Mouse (Mus musculus) neural tube, embryonic 11.5 days (tissue): ENCODE data around the gene Vasn. TPM values are rescaled to one million over a fixed set of nuclear protein-coding genes. Genes with fewer than 3 reads are reported as not detected.

ENCODE experiments used
- ATAC-seq: fragments of 200-750 bp; cut with Nextera tagmentation; 2 replicates; pipeline ENCODE4 v1.8.0; 2017; ENCODE audit warnings: moderate number of reproducible peaks, mild to moderate bottlenecking, moderate TSS enrichment, moderate library complexity; ENCODE audit not compliant: insufficient read depth, low FRiP score, low TSS enrichment
- DNase-seq: peaks from one replicate; pipeline ENCODE4 v3.0.0-alpha.2; 2015; ENCODE audit warnings: low spot score
- H3K27ac ChIP-seq: fragments of 300-500 bp; sonication (generic); 2 replicates; pipeline ENCODE4 v1.5.1; 2014; ENCODE audit warnings: low read depth, mild to moderate bottlenecking, low read length
- H3K27me3 ChIP-seq: fragments of 300-500 bp; sonication (generic); 2 replicates; pipeline ENCODE4 v1.6.1; 2014; ENCODE audit warnings: mild to moderate bottlenecking, low read length, mixed read lengths; ENCODE audit not compliant: control insufficient read depth, insufficient read depth
- H3K36me3 ChIP-seq: fragments of 300-500 bp; sonication (generic); 2 replicates; pipeline ENCODE4 v1.6.1; 2014; ENCODE audit warnings: mild to moderate bottlenecking, low read length, moderate library complexity, mixed read lengths; ENCODE audit not compliant: control insufficient read depth, insufficient read depth
- H3K4me1 ChIP-seq: fragments of 300-500 bp; sonication (generic); 2 replicates; pipeline ENCODE4 v1.6.1; 2014; ENCODE audit warnings: low read length, mixed read lengths; ENCODE audit not compliant: control insufficient read depth, insufficient read depth
- H3K4me2 ChIP-seq: fragments of 300-500 bp; sonication (generic); 2 replicates; pipeline ENCODE4 v1.6.1; 2014; ENCODE audit warnings: low read depth, mild to moderate bottlenecking, moderate library complexity
- H3K4me3 ChIP-seq: fragments of 300-500 bp; sonication (generic); 2 replicates; pipeline ENCODE4 v1.5.1; 2014; ENCODE audit warnings: low read depth, low read length
- H3K9ac ChIP-seq: fragments of 300-500 bp; sonication (generic); 2 replicates; pipeline ENCODE4 v1.6.1; 2014; ENCODE audit warnings: mild to moderate bottlenecking, low read length
- H3K9me3 ChIP-seq: fragments of 300-500 bp; sonication (generic); 2 replicates; pipeline ENCODE4 v1.6.1; 2016; ENCODE audit warnings: low read length; ENCODE audit not compliant: control insufficient read depth
- WGBS: fragments of 180-500 bp; shearing (Covaris S2); extraction: QIAGEN DNeasy Blood & Tissue Kit; methylation state at CpG from one replicate; pipeline ENCODE4 v1.1.7; 2014; 5-methylcytosine and 5-hydroxymethylcytosine counted together
- polyA plus RNA-seq: library from polyadenylated mRNA; unstranded; fragments of >200 nt; fragmentation: Nextera tagmentation; extraction: Ambion mirVana; gene quantifications from 2 replicates; pipeline ENCODE4 v1.2.1, GENCODE M21; 2014

Gene Vasn
- polyA plus RNA-seq, 1 experiment from 2014 or later: 11.1 TPM

DNA sequence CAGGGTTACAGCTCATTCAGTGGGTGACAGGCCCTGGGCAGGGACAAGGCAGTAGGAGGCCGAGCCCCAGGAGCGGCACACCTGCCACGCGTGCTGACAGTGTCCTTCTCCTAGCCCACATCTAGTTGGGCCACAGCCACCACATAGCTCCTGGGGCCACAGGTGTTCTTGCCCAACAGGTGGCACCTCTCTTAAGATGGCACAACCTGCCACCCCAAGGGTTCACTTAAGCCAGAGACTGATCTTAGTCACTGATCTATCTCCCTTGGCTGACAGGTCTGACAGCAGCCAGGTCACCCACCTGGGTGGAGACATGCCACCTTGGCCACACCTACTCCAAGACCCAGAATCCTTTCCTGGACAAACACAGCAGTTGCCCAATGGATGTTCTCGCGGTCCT lies 3.2 kb downstream of the Vasn start:
- Histone ChIP-seq H3K4me1 (peaks cover 27% of the 10 kb centered on the region), H3K9me3 (no peaks in the 10 kb centered on the region), H3K4me3 (no peak overlapping the region), H3K9ac (no peak overlapping the region), H3K4me2 (no peak overlapping the region), H3K27me3 (no peaks in the 10 kb centered on the region), H3K27ac (no peak overlapping the region), H3K36me3 (0 out of 2 replicates have a peak, but pooled peaks cover 4% of the 10 kb centered on the region)
- WGBS: 81% methylated on average over 6 of the region's 6 CpGs
- DNase-seq: no peak
- no peak for ATAC-seq

DNA sequence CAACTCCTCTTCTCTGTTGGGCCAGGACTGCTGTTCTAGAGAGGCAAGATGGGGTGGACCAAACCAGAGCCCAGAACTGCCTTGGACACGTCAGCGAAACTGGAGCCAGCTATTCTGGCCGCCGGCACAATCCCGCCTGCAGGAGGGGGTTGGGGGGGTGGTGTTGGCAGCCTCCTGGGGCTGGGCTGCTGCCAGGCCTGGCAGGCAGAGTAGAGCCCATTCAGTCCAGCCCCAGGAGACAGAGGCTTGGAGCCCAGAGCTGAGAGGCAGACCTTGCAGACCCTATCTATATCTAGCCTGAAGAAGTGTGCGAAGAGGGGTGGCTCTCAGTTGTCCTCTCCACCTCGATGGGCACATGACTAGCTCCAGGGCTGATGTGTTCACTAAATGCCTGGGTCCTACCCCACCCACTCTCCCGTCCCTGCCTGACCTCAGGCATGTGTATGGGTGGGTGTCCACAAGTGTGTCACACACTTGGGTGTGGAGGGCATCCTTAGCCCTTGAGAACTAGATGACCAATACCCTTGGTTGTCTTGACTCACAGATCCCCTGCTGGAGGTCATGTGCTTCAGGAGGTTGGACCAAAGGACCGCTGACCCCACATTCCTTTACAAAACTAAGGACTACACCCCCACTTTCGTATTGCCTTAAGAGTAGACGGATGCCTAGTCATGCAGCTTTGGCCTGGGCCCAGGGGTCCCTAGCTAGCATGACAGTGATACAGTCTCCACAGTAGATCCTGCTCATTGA lies 4.1 kb downstream of the Vasn start:
- no peak overlapping the region for H3K4me2 ChIP-seq
- no peak overlapping the region for H3K4me3 ChIP-seq
- no peaks in the 10 kb centered on the region for H3K9me3 ChIP-seq
- H3K4me1 ChIP-seq: peaks cover 27% of the 10 kb centered on the region
- no peak for DNase-seq
- H3K27ac ChIP-seq: no peak overlapping the region
- ATAC-seq: no peak
- H3K36me3 ChIP-seq: 0 out of 2 replicates have a peak, but pooled peaks cover 4% of the 10 kb centered on the region
- H3K9ac ChIP-seq: no peak overlapping the region
- H3K27me3 ChIP-seq: no peaks in the 10 kb centered on the region
- 79% methylated on average over 11 of the region's 11 CpGs for WGBS

GRCm38 (mm10) chr16:4645867-4646266 lies 6.1 kb downstream of the Vasn start:
- H3K4me1 ChIP-seq: peaks cover 18% of the 10 kb centered on the region
- H3K4me3 ChIP-seq: no peak overlapping the region
- no peak for DNase-seq
- ATAC-seq: no peak
- 80% methylated on average over 4 of the region's 4 CpGs for WGBS
- H3K27ac ChIP-seq: no peak overlapping the region
- H3K9ac ChIP-seq: no peak overlapping the region
- peaks cover 9% of the 10 kb centered on the region; the same call in 1 of the 2 replicates for H3K36me3 ChIP-seq
- H3K9me3 ChIP-seq: no peaks in the 10 kb centered on the region
- H3K27me3 ChIP-seq: no peaks in the 10 kb centered on the region
- H3K4me2 ChIP-seq: no peak overlapping the region

GRCm38 (mm10) chr16:4646831-4647230 lies 7.1 kb downstream of the Vasn start:
- ATAC-seq (no peak), DNase-seq (no peak)
- no peaks in the 10 kb centered on the region for H3K27me3 ChIP-seq
- no peaks in the 10 kb centered on the region for H3K9me3 ChIP-seq
- peaks cover 16% of the 10 kb centered on the region for H3K4me1 ChIP-seq
- no peak overlapping the region for H3K9ac ChIP-seq
- no peak overlapping the region for H3K27ac ChIP-seq
- peaks cover 9% of the 10 kb centered on the region; the same call in 1 of the 2 replicates for H3K36me3 ChIP-seq
- H3K4me3 ChIP-seq: no peak overlapping the region
- H3K4me2 ChIP-seq: no peak overlapping the region
- WGBS: 74% methylated on average over 4 of the region's 4 CpGs

DNA sequence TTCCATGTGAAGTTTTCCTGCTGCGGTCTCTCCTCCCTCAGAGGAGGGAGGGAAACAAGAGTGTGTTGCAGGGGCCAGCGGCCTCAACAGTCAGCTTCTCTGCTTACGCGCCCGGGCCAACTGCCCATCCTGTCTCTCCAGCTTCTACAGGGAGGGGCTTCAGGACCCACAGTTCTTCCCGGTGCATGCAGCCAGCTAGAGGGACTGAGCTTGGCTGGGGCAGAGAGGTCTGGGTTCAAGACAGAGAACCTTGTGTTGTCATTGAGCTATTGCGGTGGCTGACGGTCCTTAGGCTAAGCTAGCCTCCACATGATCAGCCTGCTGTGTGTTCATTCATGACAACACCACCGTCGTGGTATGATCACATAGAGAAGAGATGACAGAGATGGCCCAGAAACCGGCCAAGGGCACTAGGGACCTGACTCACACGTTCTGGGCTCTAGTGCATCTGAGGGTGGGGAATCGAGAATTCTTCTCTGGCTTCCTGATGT lies 8.0 kb downstream of the Vasn start:
- H3K27ac ChIP-seq: no peak overlapping the region
- H3K4me3 ChIP-seq: no peak overlapping the region
- no peaks in the 10 kb centered on the region for H3K9me3 ChIP-seq
- no peak overlapping the region for H3K4me2 ChIP-seq
- ATAC-seq (no peak), DNase-seq (no peak)
- no peaks in the 10 kb centered on the region for H3K27me3 ChIP-seq
- H3K36me3 ChIP-seq: peaks cover 9% of the 10 kb centered on the region
- no peak overlapping the region for H3K9ac ChIP-seq
- H3K4me1 ChIP-seq: peaks cover 11% of the 10 kb centered on the region
- 79% methylated on average over 13 of the region's 13 CpGs for whole genome bisulfite sequencing

DNA sequence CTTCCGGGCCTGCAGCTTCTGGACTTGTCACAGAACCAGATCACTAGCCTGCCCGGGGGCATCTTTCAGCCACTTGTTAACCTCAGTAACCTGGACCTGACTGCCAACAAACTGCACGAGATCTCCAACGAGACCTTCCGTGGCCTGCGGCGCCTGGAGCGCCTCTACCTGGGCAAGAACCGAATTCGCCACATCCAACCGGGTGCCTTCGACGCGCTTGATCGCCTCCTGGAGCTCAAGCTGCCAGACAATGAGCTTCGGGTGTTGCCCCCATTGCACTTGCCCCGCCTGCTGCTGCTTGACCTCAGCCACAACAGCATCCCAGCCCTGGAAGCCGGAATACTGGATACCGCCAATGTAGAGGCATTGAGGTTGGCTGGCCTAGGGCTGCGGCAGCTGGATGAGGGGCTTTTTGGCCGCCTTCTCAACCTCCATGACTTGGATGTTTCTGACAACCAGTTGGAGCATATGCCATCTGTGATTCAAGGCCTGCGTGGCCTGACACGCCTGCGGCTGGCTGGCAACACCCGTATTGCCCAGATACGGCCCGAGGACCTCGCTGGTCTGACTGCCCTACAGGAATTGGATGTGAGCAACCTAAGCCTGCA lies 8.8 kb downstream of the Vasn start:
- no peak for ATAC-seq
- H3K9ac ChIP-seq: no peak overlapping the region
- peaks cover 9% of the 10 kb centered on the region for H3K36me3 ChIP-seq
- H3K27ac ChIP-seq: no peak overlapping the region
- no peak overlapping the region for H3K4me3 ChIP-seq
- no peak overlapping the region for H3K4me2 ChIP-seq
- DNase-seq: no peak
- peaks cover 9% of the 10 kb centered on the region for H3K4me1 ChIP-seq
- H3K9me3 ChIP-seq: no peaks in the 10 kb centered on the region
- H3K27me3 ChIP-seq: no peaks in the 10 kb centered on the region
- 89% methylated on average over 28 of the region's 28 CpGs for WGBS

GRCm38 (mm10) chr16:4649211-4649610 lies 9.5 kb downstream of the Vasn start:
- no peak overlapping the region for H3K9ac ChIP-seq
- H3K27ac ChIP-seq: no peak overlapping the region
- no peak for DNase-seq

GRCm38 (mm10) chr16:4649692-4650091 lies 10.0 kb downstream of the Vasn start:
- peaks cover 9% of the 10 kb centered on the region for H3K4me1 ChIP-seq
- H3K27ac ChIP-seq: no peak overlapping the region
- no peak overlapping the region for H3K4me3 ChIP-seq
- H3K36me3 ChIP-seq: peaks cover 9% of the 10 kb centered on the region
- H3K27me3 ChIP-seq: no peaks in the 10 kb centered on the region
- WGBS: 94% methylated on average over 11 of the region's 11 CpGs
- H3K9ac ChIP-seq: no peak overlapping the region
- ATAC-seq (no peak), DNase-seq (no peak)
- no peak overlapping the region for H3K4me2 ChIP-seq
- no peaks in the 10 kb centered on the region for H3K9me3 ChIP-seq

More at GRCm38 (mm10) chr16:4649211-4649610, 9.5 kb downstream of the Vasn start:
- Histone ChIP-seq H3K36me3 (peaks cover 9% of the 10 kb centered on the region), H3K4me2 (no peak overlapping the region), H3K9me3 (no peaks in the 10 kb centered on the region), H3K27me3 (no peaks in the 10 kb centered on the region), H3K4me3 (no peak overlapping the region), H3K4me1 (peaks cover 9% of the 10 kb centered on the region)
- 87% methylated on average over 5 of the region's 5 CpGs for WGBS
- ATAC-seq: no peak

- no peak for DNase-seq
- Histone ChIP-seq H3K36me3 (peaks cover 7% of the 10 kb centered on the region), H3K9ac (no peak overlapping the region), H3K4me1 (peaks cover 9% of the 10 kb centered on the region), H3K9me3 (no peaks in the 10 kb centered on the region), H3K4me2 (no peak overlapping the region), H3K27ac (no peak overlapping the region), H3K27me3 (no peaks in the 10 kb centered on the region), H3K4me3 (no peak overlapping the region)
- WGBS: 92% methylated on average over 3 of the region's 3 CpGs
- ATAC-seq: no peak
Measured at GRCm38 (mm10) chr16:4650161-4650560, 10.4 kb downstream of the Vasn start.
